Mouse (Mus musculus) stomach, embryonic 15.5 days (tissue): ENCODE results near the gene Tmem164. TPM values are rescaled to one million over a fixed set of nuclear protein-coding genes. Genes with fewer than 3 reads are reported as not detected.

Source experiments
- microRNA counts: library from miRNA; unstranded; fragments of <30 nt; microRNA quantifications from one replicate; lab custom pipeline; 2016
- microRNA-seq: library from miRNA; unstranded; fragments of <30 nt; microRNA quantifications from one replicate; pipeline ENCODE4, GENCODE M21; 2016
- polyA plus RNA-seq: library from polyadenylated mRNA; unstranded; fragments of >200 nt; fragmentation: Nextera tagmentation; extraction: Ambion mirVana; gene quantifications from 2 replicates; pipeline ENCODE4 v1.2.1, GENCODE M21; 2015

Tmem164 gene
- polyA plus RNA-seq, 1 experiment from 2014 or later, result 52.2 TPM

MicroRNAs within 50 kb of the gene (microRNA counts, 519-probe panel; counts per million panel counts)
- 2,815 counts per million, percentile 70 among the panel's probes with 10 or more counts for microRNA mmu-miR-652 (lab: Ali Mortazavi, UCI)

Small RNA genes within 50 kb of the gene (microRNA-seq; reads per million reads assigned to microRNA genes)
- gene Mir652, result 10,528 reads per million, percentile 95 among the genes with 10 or more reads in this experiment
